Mouse (Mus musculus): ENCODE measurements at regions not wholly inside any gene's neighbourhood (a gene's known extent, or its start where the extent isn't known, plus 50 kb on each side); places are given as distances from the start of the nearest gene placed in this dataset.

DNA sequence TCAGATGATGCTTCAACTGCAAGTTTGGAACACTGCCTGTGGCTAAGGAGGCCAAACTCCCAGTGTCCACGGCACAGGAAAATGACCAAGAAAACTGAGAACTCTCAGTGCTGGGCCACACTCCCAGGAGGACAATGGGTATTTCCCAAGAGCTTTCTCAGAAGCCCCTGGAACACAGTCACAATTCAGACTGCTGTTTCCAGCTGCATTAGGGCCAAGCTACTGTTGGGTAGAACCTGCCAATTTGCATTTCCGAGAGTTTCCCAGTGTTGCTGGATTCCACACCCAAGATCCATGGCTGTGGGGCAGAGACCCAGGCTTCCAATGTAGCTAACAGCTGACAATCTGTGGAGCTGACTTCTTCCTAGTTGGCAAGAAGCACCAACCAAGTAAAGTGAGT is 141.9 kb upstream of the D7Ertd443e start:
- no peak for DNase-seq
- no peak for TF ChIP-seq CTCF (conservative IDR thresholded peaks at IDR 0.05; ENCODE audit: insufficient read depth, insufficient read length, low read depth, low read length)
- no peak for TF ChIP-seq POLR2A (IDR thresholded peaks at IDR 0.05; ENCODE audit: low read depth, low read length)
- WGBS, result 68% methylated on average over 2 of the region's 2 CpGs

GRCm38 (mm10) chr7:134528026-134528425 is 142.4 kb upstream of the Dock1 start:
- Histone ChIP-seq H3K36me3 (ENCODE audit: control insufficient read depth, insufficient read depth, low read length) (no peaks in the 10 kb centered on the region), H3K4me1 (ENCODE audit: control insufficient read depth, insufficient read depth, low read length) (no peaks in the 10 kb centered on the region), H3K27me3 (replicated peaks; ENCODE audit: control insufficient read depth, insufficient read depth, low read length) (no peaks in the 10 kb centered on the region), H3K27ac (ENCODE audit: insufficient read depth, low read depth, low read length) (no peak overlapping the region), H3K4me3 (ENCODE audit: insufficient read depth, low read depth, low read length) (no peak overlapping the region)
- TF ChIP-seq CTCF (conservative IDR thresholded peaks at IDR 0.05; ENCODE audit: insufficient read depth, insufficient read length, low read depth, low read length) (no peak), POLR2A (IDR thresholded peaks at IDR 0.05; ENCODE audit: low read depth, low read length) (no peak)
- DNase-seq, result no peak
- 92% methylated on average over 3 of the region's 3 CpGs for WGBS

More for the DNA sequence above, 141.9 kb upstream of the D7Ertd443e start:
- H3K36me3 ChIP-seq (ENCODE audit: control insufficient read depth, insufficient read depth, low read length), result no peaks in the 10 kb centered on the region
- H3K27me3 ChIP-seq (replicated peaks; ENCODE audit: control insufficient read depth, insufficient read depth, low read length), result no peaks in the 10 kb centered on the region
- H3K27ac ChIP-seq (ENCODE audit: insufficient read depth, low read depth, low read length), result no peak overlapping the region
- H3K4me1 ChIP-seq (ENCODE audit: control insufficient read depth, insufficient read depth, low read length), result no peaks in the 10 kb centered on the region
- no peak overlapping the region for H3K4me3 ChIP-seq (ENCODE audit: insufficient read depth, low read depth, low read length)

- H3K27me3 ChIP-seq (replicated peaks; ENCODE audit: control insufficient read depth, insufficient read depth, low read length), result no peaks in the 10 kb centered on the region
- 45% methylated on average over 4 of the region's 4 CpGs for WGBS
- no peak overlapping the region for H3K27ac ChIP-seq (ENCODE audit: insufficient read depth, low read depth, low read length)
- H3K4me3 ChIP-seq (ENCODE audit: insufficient read depth, low read depth, low read length), result no peak overlapping the region
- H3K36me3 ChIP-seq (ENCODE audit: control insufficient read depth, insufficient read depth, low read length), result no peaks in the 10 kb centered on the region
- peak; percentile 78 for DNase-seq
- H3K4me1 ChIP-seq (ENCODE audit: control insufficient read depth, insufficient read depth, low read length), result no peaks in the 10 kb centered on the region
- TF ChIP-seq POLR2A (IDR thresholded peaks at IDR 0.05; ENCODE audit: low read depth, low read length) (no peak), CTCF (conservative IDR thresholded peaks at IDR 0.05; ENCODE audit: insufficient read depth, insufficient read length, low read depth, low read length) (no peak)
Measured at GRCm38 (mm10) chr7:134534821-134535220, 135.6 kb upstream of the Dock1 start.

GRCm38 (mm10) chr7:134541699-134542098 is 128.8 kb upstream of the Dock1 start:
- H3K4me1 ChIP-seq (ENCODE audit: control insufficient read depth, insufficient read depth, low read length), result no peaks in the 10 kb centered on the region
- WGBS, result 62% methylated on average over 2 of the region's 2 CpGs
- no peaks in the 10 kb centered on the region for H3K27me3 ChIP-seq (replicated peaks; ENCODE audit: control insufficient read depth, insufficient read depth, low read length)
- H3K4me3 ChIP-seq (ENCODE audit: insufficient read depth, low read depth, low read length), result no peak overlapping the region
- no peaks in the 10 kb centered on the region for H3K36me3 ChIP-seq (ENCODE audit: control insufficient read depth, insufficient read depth, low read length)
- no peak overlapping the region for H3K27ac ChIP-seq (ENCODE audit: insufficient read depth, low read depth, low read length)
- TF ChIP-seq CTCF (conservative IDR thresholded peaks at IDR 0.05; ENCODE audit: insufficient read depth, insufficient read length, low read depth, low read length) (no peak), POLR2A (IDR thresholded peaks at IDR 0.05; ENCODE audit: low read depth, low read length) (no peak)
- DNase-seq, result no peak

DNA sequence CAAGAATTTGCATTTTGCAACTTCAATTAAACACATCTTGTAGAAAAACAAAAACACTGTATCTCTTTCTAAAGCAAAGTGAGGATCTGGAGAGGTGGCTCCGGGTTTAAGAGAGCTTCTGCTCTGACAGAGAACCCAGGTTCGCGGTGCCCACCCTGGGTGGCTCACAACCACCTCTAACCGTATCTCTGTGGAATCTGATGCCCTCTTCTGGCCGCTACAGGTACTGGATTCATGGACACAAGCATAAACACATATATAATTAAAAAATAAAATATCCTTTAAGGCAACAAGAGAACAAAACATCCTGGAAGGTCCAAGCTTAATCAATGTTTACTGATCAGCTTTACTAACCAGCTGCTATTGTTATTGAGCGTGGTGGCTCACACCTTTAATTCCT is 124.3 kb upstream of the Dock1 start:
- no peaks in the 10 kb centered on the region for H3K27me3 ChIP-seq (replicated peaks; ENCODE audit: control insufficient read depth, insufficient read depth, low read length)
- H3K27ac ChIP-seq (ENCODE audit: insufficient read depth, low read depth, low read length), result no peak overlapping the region
- no peaks in the 10 kb centered on the region for H3K36me3 ChIP-seq (ENCODE audit: control insufficient read depth, insufficient read depth, low read length)
- TF ChIP-seq CTCF (conservative IDR thresholded peaks at IDR 0.05; ENCODE audit: insufficient read depth, insufficient read length, low read depth, low read length), result 0 out of 2 replicates have a peak, but pooled peaks have one; percentile 19
- no peak for TF ChIP-seq POLR2A (IDR thresholded peaks at IDR 0.05; ENCODE audit: low read depth, low read length)
- H3K4me3 ChIP-seq (ENCODE audit: insufficient read depth, low read depth, low read length), result no peak overlapping the region
- H3K4me1 ChIP-seq (ENCODE audit: control insufficient read depth, insufficient read depth, low read length), result no peaks in the 10 kb centered on the region
- WGBS, result 86% methylated on average over 6 of the region's 6 CpGs
- DNase-seq, result no peak

- WGBS, result 86% methylated on average over 8 of the region's 8 CpGs
- Histone ChIP-seq H3K27me3 (replicated peaks; ENCODE audit: control insufficient read depth, insufficient read depth, low read length) (no peaks in the 10 kb centered on the region), H3K36me3 (ENCODE audit: control insufficient read depth, insufficient read depth, low read length) (no peaks in the 10 kb centered on the region), H3K4me1 (ENCODE audit: control insufficient read depth, insufficient read depth, low read length) (peaks cover 4% of the 10 kb centered on the region; the same call in 1 of the 2 replicates), H3K4me3 (ENCODE audit: insufficient read depth, low read depth, low read length) (no peak overlapping the region), H3K27ac (ENCODE audit: insufficient read depth, low read depth, low read length) (no peak overlapping the region)
- DNase-seq, result no peak
- no peak for TF ChIP-seq POLR2A (IDR thresholded peaks at IDR 0.05; ENCODE audit: low read depth, low read length)
- TF ChIP-seq CTCF (conservative IDR thresholded peaks at IDR 0.05; ENCODE audit: insufficient read depth, insufficient read length, low read depth, low read length), result no peak
Measured at GRCm38 (mm10) chr7:134549286-134549919, 121.1 kb upstream of the Dock1 start.

- peaks cover 4% of the 10 kb centered on the region; the same call in 1 of the 2 replicates for H3K4me1 ChIP-seq (ENCODE audit: control insufficient read depth, insufficient read depth, low read length)
- H3K27ac ChIP-seq (ENCODE audit: insufficient read depth, low read depth, low read length), result no peak overlapping the region
- H3K36me3 ChIP-seq (ENCODE audit: control insufficient read depth, insufficient read depth, low read length), result no peaks in the 10 kb centered on the region
- TF ChIP-seq CTCF (conservative IDR thresholded peaks at IDR 0.05; ENCODE audit: insufficient read depth, insufficient read length, low read depth, low read length) (no peak), POLR2A (IDR thresholded peaks at IDR 0.05; ENCODE audit: low read depth, low read length) (no peak)
- 51% methylated on average over 7 of the region's 7 CpGs for WGBS
- no peaks in the 10 kb centered on the region for H3K27me3 ChIP-seq (replicated peaks; ENCODE audit: control insufficient read depth, insufficient read depth, low read length)
- no peak overlapping the region for H3K4me3 ChIP-seq (ENCODE audit: insufficient read depth, low read depth, low read length)
- DNase-seq, result peak; percentile 53
Measured at GRCm38 (mm10) chr7:134550221-134550809, 120.1 kb upstream of the Dock1 start.
